In genomic region chr6:143444782-143445181, GRCm38 (mm10) we compare ENCODE assay signal across 29 mouse cellular contexts.
DNase-seq lines count a peak whose midpoint lies in the region; ATAC-seq and TF ChIP-seq lines count a peak whose summit lies in the region.
"Had no signal": no experiment of that assay in that cellular context is flagged by ENCODE, and none has a peak within 500 bp of the region (broad histone marks: within the 10 kb centered on the region; RNA-seq: fewer than 3 reads in every experiment).

No protein-coding gene starts in this region.

- WGBS in hindbrain, embryonic 11.5 days = 85% methylated on average over 3 of the region's 3 CpGs

- H3K27ac ChIP-seq in left cerebral cortex, adult 2 months = no peak overlapping the region
- H3K27ac ChIP-seq in hindbrain, embryonic 11.5 days (ENCODE audit: low read depth, low read length) = no peak overlapping the region
- H3K27ac ChIP-seq: gastrocnemius, adult 2 months; heart, adult 2 months; heart, embryonic 10.5 days; heart, embryonic 13.5 days; hindbrain, embryonic 13.5 days; intestine, embryonic 15.5 days had no signal

- no peaks in the 10 kb centered on the region for H3K27me3 ChIP-seq in hindbrain, embryonic 11.5 days (ENCODE audit: control insufficient read depth, insufficient read depth, low read length)
- H3K27me3 ChIP-seq: CH12.LX; heart, embryonic 13.5 days; intestine, embryonic 15.5 days had no signal

- H3K9me3 ChIP-seq in hindbrain, embryonic 11.5 days (ENCODE audit: control insufficient read depth, low read length) = no peaks in the 10 kb centered on the region
- H3K9me3 ChIP-seq: heart, embryonic 10.5 days; heart, embryonic 13.5 days; hindbrain, embryonic 13.5 days; intestine, embryonic 15.5 days had no signal

- DNase-seq in 3T3-L1 (ENCODE audit: low read depth, low spot score) (peak; percentile 74), 416B (ENCODE audit: low read depth) (peak; percentile 47), adipocyte (ENCODE audit: low spot score) (peak; percentile 51)
- no peak for DNase-seq in left cerebral cortex, postnatal 25 days (ENCODE audit: low spot score in 2 of 2)
- DNase-seq in left cerebral cortex, adult 2 months (ENCODE audit: extremely low spot score in 1 of 2, low spot score in 2 of 2) = no peak
- DNase-seq in layer of hippocampus, adult 9-11 months = no peak
- no peak for DNase-seq in hindbrain, embryonic 11.5 days (ENCODE audit: low spot score)
- DNase-seq: adrenal gland, postnatal 10 days; adrenal gland, postnatal 36 days; B cell, adult 2 months; cerebellum, adult 2 months; cerebellum, adult 9-11 months; cerebellum, postnatal 25 days; embryo, embryonic 11 days; forebrain, postnatal 0 days; gastrocnemius, adult 2 months; gastrocnemius, postnatal 14 days; heart, adult 2 months; kidney, adult 18-20 months had no signal

- no peak overlapping the region for H3K4me3 ChIP-seq in left cerebral cortex, adult 2 months
- H3K4me3 ChIP-seq in hindbrain, embryonic 11.5 days (ENCODE audit: low read depth, low read length) = no peak overlapping the region
- H3K4me3 ChIP-seq: gastrocnemius, adult 2 months; heart, adult 2 months; heart, embryonic 10.5 days; heart, embryonic 13.5 days; hindbrain, embryonic 13.5 days; intestine, embryonic 15.5 days had no signal

- TF ChIP-seq CTCF in left cerebral cortex, adult 2 months (IDR thresholded peaks at IDR 0.05) = no peak

- no peak overlapping the region for H3K9ac ChIP-seq in hindbrain, embryonic 11.5 days (ENCODE audit: low read depth, low read length)
- H3K9ac ChIP-seq: forebrain, postnatal 0 days; heart, embryonic 13.5 days; hindbrain, embryonic 13.5 days; intestine, embryonic 15.5 days had no signal

- H3K36me3 ChIP-seq in hindbrain, embryonic 11.5 days (ENCODE audit: control insufficient read depth, insufficient read depth, low read length) = no peaks in the 10 kb centered on the region
- H3K36me3 ChIP-seq: G1E; heart, embryonic 10.5 days; heart, embryonic 13.5 days; hindbrain, embryonic 13.5 days; intestine, embryonic 15.5 days had no signal

- H3K4me2 ChIP-seq in hindbrain, embryonic 11.5 days (replicated peaks; ENCODE audit: low read depth, low read length) = no peak overlapping the region
- H3K4me2 ChIP-seq: heart, embryonic 13.5 days; hindbrain, embryonic 13.5 days; intestine, embryonic 15.5 days had no signal

- ATAC-seq in granulocyte monocyte progenitor cell, adult 5-6 weeks (replicated peaks; ENCODE audit: poor library complexity, severe bottlenecking) = peak; percentile 24
- ATAC-seq in hindbrain, embryonic 11.5 days (ENCODE audit: low FRiP score) = no peak
- ATAC-seq: activated CD4-positive, CD25-positive, alpha-beta regulatory T cell, adult 4 months; forebrain, embryonic 14.5 days; forebrain, postnatal 0 days; hindbrain, embryonic 16.5 days; intestine, embryonic 15.5 days had no signal

- intact Hi-C loops in left cerebral cortex, postnatal 25 days (cut with DNase I) = no loop called here
- intact Hi-C loops in left cerebral cortex, adult 2 months (cut with DNase I) = no loop called here

- H3K4me1 ChIP-seq in hindbrain, embryonic 11.5 days (replicated peaks; ENCODE audit: control insufficient read depth, insufficient read depth, low read length) = 0 out of 2 replicates have a peak, but pooled peaks cover 3% of the 10 kb centered on the region
- H3K4me1 ChIP-seq: heart, embryonic 10.5 days; heart, embryonic 13.5 days; hindbrain, embryonic 13.5 days; intestine, embryonic 15.5 days had no signal

Comparison
In these comparisons a context has a peak if more than half of its experiments do, and no peak if none do; other contexts are left out.
1. DNase-seq: peak in 3T3-L1 (single experiment), 416B (single experiment) and adipocyte (single experiment); none in left cerebral cortex, postnatal 25 days (0 of 2), left cerebral cortex, adult 2 months (0 of 2), layer of hippocampus, adult 9-11 months (single experiment) and hindbrain, embryonic 11.5 days (single experiment).